Mouse (Mus musculus): ENCODE data around the gene Enpp4. TPM values are rescaled to one million over a fixed set of nuclear protein-coding genes. Genes with fewer than 3 reads are reported as not detected.

Enpp4 gene
- polyA plus RNA-seq, 1 experiment from 2014 or later = 6.0 TPM

DNA sequence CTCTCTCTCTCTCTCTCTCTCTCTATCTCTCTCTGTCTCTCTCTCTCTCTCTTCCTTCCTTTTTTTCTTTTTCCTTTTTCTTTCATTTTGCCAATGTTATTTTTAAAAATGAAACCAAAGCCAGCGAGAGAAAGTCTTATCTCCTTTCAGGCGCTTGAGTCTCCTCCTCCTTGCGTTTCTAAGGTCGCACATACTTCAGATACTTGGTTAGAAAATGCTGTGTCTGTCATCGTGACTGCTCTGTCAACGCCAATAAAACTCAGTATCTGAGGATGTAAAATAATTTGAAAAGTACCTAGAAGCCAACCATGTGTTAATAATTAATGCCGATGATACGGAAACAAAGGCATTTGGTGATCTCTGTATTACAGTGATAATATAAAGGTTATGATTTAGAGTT, 30.4 kb upstream of the Enpp4 start:
- ATAC-seq (ENCODE audit: low read depth) = no peak
- no peak overlapping the region for H3K27ac ChIP-seq (ENCODE audit: low read length)
- H3K27me3 ChIP-seq (ENCODE audit: control insufficient read depth, insufficient read depth, low read depth, low read length) = peaks cover 3% of the 10 kb centered on the region; the same call in 1 of the 2 replicates
- no peak overlapping the region for H3K9ac ChIP-seq (ENCODE audit: low read length)
- 34% methylated on average over 8 of the region's 8 CpGs for WGBS
- H3K4me1 ChIP-seq (replicated peaks; ENCODE audit: control insufficient read depth, insufficient read depth, low read length) = 0 out of 2 replicates have a peak, but pooled peaks cover 3% of the 10 kb centered on the region
- H3K4me2 ChIP-seq (ENCODE audit: low read depth, low read length) = peak overlapping the region; percentile 42
- H3K36me3 ChIP-seq (ENCODE audit: control insufficient read depth, insufficient read depth, low read length) = no peaks in the 10 kb centered on the region
- H3K9me3 ChIP-seq (ENCODE audit: control insufficient read depth, low read length) = no peaks in the 10 kb centered on the region
- peak overlapping the region; percentile 19 for H3K4me3 ChIP-seq (ENCODE audit: low read length)

DNA sequence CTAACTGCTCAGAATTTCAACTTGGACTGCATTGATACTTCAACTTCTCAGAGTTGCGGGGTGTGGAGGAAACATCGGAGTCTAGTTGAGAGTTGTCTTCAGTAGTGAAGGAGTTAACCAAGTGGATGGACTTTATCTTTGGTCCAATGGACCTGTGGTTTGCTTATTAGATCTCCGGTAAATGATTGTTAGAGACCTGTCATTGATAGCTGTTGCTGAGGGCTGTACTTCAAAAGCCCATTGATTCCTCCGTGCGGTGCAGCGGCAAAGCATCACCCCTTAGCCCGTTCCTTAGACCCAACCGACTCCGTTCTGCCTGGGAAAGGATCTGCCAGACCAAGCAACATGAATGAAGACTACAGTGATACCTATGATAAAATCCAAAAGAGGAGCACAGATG, 28.9 kb upstream of the Enpp4 start:
- Histone ChIP-seq H3K27ac (ENCODE audit: low read length) (no peak overlapping the region), H3K4me1 (replicated peaks; ENCODE audit: control insufficient read depth, insufficient read depth, low read length) (0 out of 2 replicates have a peak, but pooled peaks cover 3% of the 10 kb centered on the region), H3K4me3 (ENCODE audit: low read length) (no peak overlapping the region), H3K9ac (ENCODE audit: low read length) (no peak overlapping the region), H3K4me2 (ENCODE audit: low read depth, low read length) (no peak overlapping the region), H3K27me3 (ENCODE audit: control insufficient read depth, insufficient read depth, low read depth, low read length) (peaks cover 3% of the 10 kb centered on the region; the same call in 1 of the 2 replicates), H3K36me3 (ENCODE audit: control insufficient read depth, insufficient read depth, low read length) (no peaks in the 10 kb centered on the region), H3K9me3 (ENCODE audit: control insufficient read depth, low read length) (no peaks in the 10 kb centered on the region)
- no peak for ATAC-seq (ENCODE audit: low read depth)
- WGBS = 52% methylated on average over 9 of the region's 9 CpGs

- Histone ChIP-seq H3K9ac (ENCODE audit: low read length) (no peak overlapping the region), H3K9me3 (ENCODE audit: control insufficient read depth, low read length) (no peaks in the 10 kb centered on the region), H3K27me3 (ENCODE audit: control insufficient read depth, insufficient read depth, low read depth, low read length) (peaks cover 3% of the 10 kb centered on the region; the same call in 1 of the 2 replicates), H3K4me2 (ENCODE audit: low read depth, low read length) (no peak overlapping the region), H3K4me1 (replicated peaks; ENCODE audit: control insufficient read depth, insufficient read depth, low read length) (0 out of 2 replicates have a peak, but pooled peaks cover 3% of the 10 kb centered on the region), H3K4me3 (ENCODE audit: low read length) (no peak overlapping the region), H3K36me3 (ENCODE audit: control insufficient read depth, insufficient read depth, low read length) (no peaks in the 10 kb centered on the region), H3K27ac (ENCODE audit: low read length) (no peak overlapping the region)
- 50% methylated on average over 6 of the region's 6 CpGs for WGBS
- ATAC-seq (ENCODE audit: low read depth) = no peak
Measured at GRCm38 (mm10) chr17:44134106-44134505, 28.5 kb upstream of the Enpp4 start.

GRCm38 (mm10) chr17:44130429-44130828, 24.8 kb upstream of the Enpp4 start:
- no peak overlapping the region for H3K27ac ChIP-seq (ENCODE audit: low read length)
- H3K4me3 ChIP-seq (ENCODE audit: low read length) = no peak overlapping the region
- 0 out of 2 replicates have a peak, but pooled peaks cover 1% of the 10 kb centered on the region for H3K4me1 ChIP-seq (replicated peaks; ENCODE audit: control insufficient read depth, insufficient read depth, low read length)
- H3K9ac ChIP-seq (ENCODE audit: low read length) = no peak overlapping the region
- H3K9me3 ChIP-seq (ENCODE audit: control insufficient read depth, low read length) = 0 out of 2 replicates have a peak, but pooled peaks cover 2% of the 10 kb centered on the region
- peaks cover 3% of the 10 kb centered on the region; the same call in 1 of the 2 replicates for H3K27me3 ChIP-seq (ENCODE audit: control insufficient read depth, insufficient read depth, low read depth, low read length)
- WGBS = 12% methylated on average over 7 of the region's 7 CpGs
- peak; percentile 41; the same call in 1 of the 2 replicates for ATAC-seq (ENCODE audit: low read depth)
- no peaks in the 10 kb centered on the region for H3K36me3 ChIP-seq (ENCODE audit: control insufficient read depth, insufficient read depth, low read length)
- no peak overlapping the region for H3K4me2 ChIP-seq (ENCODE audit: low read depth, low read length)

GRCm38 (mm10) chr17:44129092-44129750, 23.6 kb upstream of the Enpp4 start:
- Histone ChIP-seq H3K9me3 (ENCODE audit: control insufficient read depth, low read length) (0 out of 2 replicates have a peak, but pooled peaks cover 2% of the 10 kb centered on the region), H3K4me3 (ENCODE audit: low read length) (no peak overlapping the region), H3K4me2 (ENCODE audit: low read depth, low read length) (no peak overlapping the region), H3K27ac (ENCODE audit: low read length) (no peak overlapping the region), H3K27me3 (ENCODE audit: control insufficient read depth, insufficient read depth, low read depth, low read length) (no peaks in the 10 kb centered on the region; the same call in 1 of the 2 replicates), H3K4me1 (replicated peaks; ENCODE audit: control insufficient read depth, insufficient read depth, low read length) (no peaks in the 10 kb centered on the region), H3K36me3 (ENCODE audit: control insufficient read depth, insufficient read depth, low read length) (no peaks in the 10 kb centered on the region), H3K9ac (ENCODE audit: low read length) (no peak overlapping the region)
- ATAC-seq (ENCODE audit: low read depth) = no peak
- 73% methylated on average over 13 of the region's 13 CpGs for WGBS

GRCm38 (mm10) chr17:44121366-44122100, 15.9 kb upstream of the Enpp4 start:
- no peak overlapping the region for H3K4me2 ChIP-seq (ENCODE audit: low read depth, low read length)
- H3K4me3 ChIP-seq (ENCODE audit: low read length) = no peak overlapping the region
- ATAC-seq (ENCODE audit: low read depth) = no peak
- H3K4me1 ChIP-seq (replicated peaks; ENCODE audit: control insufficient read depth, insufficient read depth, low read length) = no peaks in the 10 kb centered on the region
- no peak overlapping the region for H3K9ac ChIP-seq (ENCODE audit: low read length)
- no peaks in the 10 kb centered on the region for H3K27me3 ChIP-seq (ENCODE audit: control insufficient read depth, insufficient read depth, low read depth, low read length)
- no peaks in the 10 kb centered on the region for H3K9me3 ChIP-seq (ENCODE audit: control insufficient read depth, low read length)
- no peaks in the 10 kb centered on the region for H3K36me3 ChIP-seq (ENCODE audit: control insufficient read depth, insufficient read depth, low read length)
- no peak overlapping the region for H3K27ac ChIP-seq (ENCODE audit: low read length)
- 69% methylated on average over 12 of the region's 12 CpGs for WGBS

DNA sequence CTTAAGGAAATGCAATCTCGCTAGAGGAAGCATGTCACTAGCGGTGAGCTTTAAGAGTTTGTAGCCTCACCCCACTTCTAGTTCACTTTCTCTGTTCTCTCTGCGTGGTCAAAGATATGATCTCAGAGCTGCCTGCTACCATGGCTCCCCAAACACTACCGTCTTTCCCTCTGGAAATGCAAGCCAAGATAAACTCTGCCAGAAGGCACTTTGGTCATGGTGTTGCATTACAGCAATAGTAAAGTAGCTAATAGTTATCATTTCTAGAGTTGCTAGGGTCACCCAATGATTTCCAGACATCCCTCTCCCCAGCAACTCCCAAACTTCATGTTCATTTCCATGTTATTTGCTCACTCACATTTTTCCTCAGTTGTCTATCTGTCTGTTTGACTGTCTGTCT, 12.6 kb upstream of the Enpp4 start:
- Histone ChIP-seq H3K9me3 (ENCODE audit: control insufficient read depth, low read length) (no peaks in the 10 kb centered on the region), H3K9ac (ENCODE audit: low read length) (no peak overlapping the region), H3K4me3 (ENCODE audit: low read length) (no peak overlapping the region), H3K27me3 (ENCODE audit: control insufficient read depth, insufficient read depth, low read depth, low read length) (no peaks in the 10 kb centered on the region), H3K36me3 (ENCODE audit: control insufficient read depth, insufficient read depth, low read length) (no peaks in the 10 kb centered on the region), H3K4me1 (replicated peaks; ENCODE audit: control insufficient read depth, insufficient read depth, low read length) (no peaks in the 10 kb centered on the region), H3K4me2 (ENCODE audit: low read depth, low read length) (no peak overlapping the region), H3K27ac (ENCODE audit: low read length) (no peak overlapping the region)
- 69% methylated on average over 4 of the region's 4 CpGs for WGBS
- ATAC-seq (ENCODE audit: low read depth) = no peak

DNA sequence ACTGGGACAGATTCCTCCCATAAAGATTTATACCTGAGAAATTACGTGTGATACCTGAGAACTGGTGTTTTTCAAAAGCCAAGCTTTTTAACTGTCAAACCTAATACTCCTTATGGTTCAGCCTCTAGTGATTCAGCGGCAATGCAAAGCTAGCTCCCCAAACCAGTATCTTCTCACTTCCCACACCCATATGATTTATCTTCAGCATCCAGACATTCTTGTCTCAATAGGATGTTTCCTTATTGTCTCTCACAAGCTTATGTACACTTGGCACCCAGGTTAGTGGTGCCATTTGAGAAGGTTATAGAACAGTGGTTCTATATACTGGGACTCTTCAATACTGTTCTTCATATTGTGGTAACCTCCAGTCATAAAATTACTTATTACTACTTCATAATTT, 12.1 kb upstream of the Enpp4 start:
- no peaks in the 10 kb centered on the region for H3K9me3 ChIP-seq (ENCODE audit: control insufficient read depth, low read length)
- H3K4me2 ChIP-seq (ENCODE audit: low read depth, low read length) = no peak overlapping the region
- WGBS = 78% methylated on average over 2 of the region's 2 CpGs
- ATAC-seq (ENCODE audit: low read depth) = no peak
- no peak overlapping the region for H3K4me3 ChIP-seq (ENCODE audit: low read length)
- H3K9ac ChIP-seq (ENCODE audit: low read length) = no peak overlapping the region
- H3K27ac ChIP-seq (ENCODE audit: low read length) = no peak overlapping the region
- no peaks in the 10 kb centered on the region for H3K27me3 ChIP-seq (ENCODE audit: control insufficient read depth, insufficient read depth, low read depth, low read length)
- no peaks in the 10 kb centered on the region for H3K36me3 ChIP-seq (ENCODE audit: control insufficient read depth, insufficient read depth, low read length)
- H3K4me1 ChIP-seq (replicated peaks; ENCODE audit: control insufficient read depth, insufficient read depth, low read length) = no peaks in the 10 kb centered on the region

GRCm38 (mm10) chr17:44116584-44116983, 11.0 kb upstream of the Enpp4 start:
- no peak overlapping the region for H3K27ac ChIP-seq (ENCODE audit: low read length)
- 72% methylated on average over 2 of the region's 2 CpGs for WGBS

More at GRCm38 (mm10) chr17:44116584-44116983, 11.0 kb upstream of the Enpp4 start:
- H3K4me1 ChIP-seq (replicated peaks; ENCODE audit: control insufficient read depth, insufficient read depth, low read length) = no peaks in the 10 kb centered on the region
- no peaks in the 10 kb centered on the region for H3K27me3 ChIP-seq (ENCODE audit: control insufficient read depth, insufficient read depth, low read depth, low read length)
- ATAC-seq (ENCODE audit: low read depth) = no peak
- H3K4me3 ChIP-seq (ENCODE audit: low read length) = no peak overlapping the region
- H3K9ac ChIP-seq (ENCODE audit: low read length) = no peak overlapping the region
- no peak overlapping the region for H3K4me2 ChIP-seq (ENCODE audit: low read depth, low read length)
- no peaks in the 10 kb centered on the region for H3K9me3 ChIP-seq (ENCODE audit: control insufficient read depth, low read length)
- H3K36me3 ChIP-seq (ENCODE audit: control insufficient read depth, insufficient read depth, low read length) = no peaks in the 10 kb centered on the region
